Mouse (Mus musculus) retina, embryonic 14.5 days (tissue): ENCODE measurements around the gene Gm4871.

ENCODE experiments used
- DNase-seq: peaks from one replicate; pipeline ENCODE4 v3.0.0-alpha.2; 2015; ENCODE audit warnings: low spot score

The Gm4871 gene

GRCm38 (mm10) chr5:144990481-144990880 lies 42.1 kb downstream of the Gm4871 start:
- DNase-seq = no peak

- DNase-seq = no peak
Observed at GRCm38 (mm10) chr5:144990051-144990450, 42.5 kb downstream of the Gm4871 start.

GRCm38 (mm10) chr5:144989061-144989405 lies 43.5 kb downstream of the Gm4871 start:
- no peak for DNase-seq

- peak; percentile 71 for DNase-seq
Observed at GRCm38 (mm10) chr5:144988340-144989060, 44.1 kb downstream of the Gm4871 start.

GRCm38 (mm10) chr5:144987561-144987960 lies 45.0 kb downstream of the Gm4871 start:
- no peak for DNase-seq

GRCm38 (mm10) chr5:144984839-144985238 lies 47.7 kb downstream of the Gm4871 start:
- no peak for DNase-seq

- no peak for DNase-seq
Observed at GRCm38 (mm10) chr5:144983227-144983626, 49.3 kb downstream of the Gm4871 start.
